Mouse (Mus musculus) splenic B cell, adult 2 months (primary cell): ENCODE results near the gene Ing2.

Experiments
- DNase-seq: peaks from one replicate; pipeline ENCODE4 v3.0.0-alpha.2; 2011; ENCODE audit warnings: low read depth, low spot score
- H3K27me3 ChIP-seq: 2 replicates; pipeline ENCODE4 v1.6.1; 2012; ENCODE audit warnings: mild to moderate bottlenecking, low read length, moderate library complexity, mixed read lengths; ENCODE audit not compliant: control insufficient read depth, poor library complexity, insufficient read depth, severe bottlenecking
- H3K36me3 ChIP-seq: 2 replicates; pipeline ENCODE4 v1.6.1; 2012; ENCODE audit warnings: mild to moderate bottlenecking, low read length, moderate library complexity, mixed read lengths; ENCODE audit not compliant: control insufficient read depth, poor library complexity, insufficient read depth, severe bottlenecking

Gene Ing2

DNA sequence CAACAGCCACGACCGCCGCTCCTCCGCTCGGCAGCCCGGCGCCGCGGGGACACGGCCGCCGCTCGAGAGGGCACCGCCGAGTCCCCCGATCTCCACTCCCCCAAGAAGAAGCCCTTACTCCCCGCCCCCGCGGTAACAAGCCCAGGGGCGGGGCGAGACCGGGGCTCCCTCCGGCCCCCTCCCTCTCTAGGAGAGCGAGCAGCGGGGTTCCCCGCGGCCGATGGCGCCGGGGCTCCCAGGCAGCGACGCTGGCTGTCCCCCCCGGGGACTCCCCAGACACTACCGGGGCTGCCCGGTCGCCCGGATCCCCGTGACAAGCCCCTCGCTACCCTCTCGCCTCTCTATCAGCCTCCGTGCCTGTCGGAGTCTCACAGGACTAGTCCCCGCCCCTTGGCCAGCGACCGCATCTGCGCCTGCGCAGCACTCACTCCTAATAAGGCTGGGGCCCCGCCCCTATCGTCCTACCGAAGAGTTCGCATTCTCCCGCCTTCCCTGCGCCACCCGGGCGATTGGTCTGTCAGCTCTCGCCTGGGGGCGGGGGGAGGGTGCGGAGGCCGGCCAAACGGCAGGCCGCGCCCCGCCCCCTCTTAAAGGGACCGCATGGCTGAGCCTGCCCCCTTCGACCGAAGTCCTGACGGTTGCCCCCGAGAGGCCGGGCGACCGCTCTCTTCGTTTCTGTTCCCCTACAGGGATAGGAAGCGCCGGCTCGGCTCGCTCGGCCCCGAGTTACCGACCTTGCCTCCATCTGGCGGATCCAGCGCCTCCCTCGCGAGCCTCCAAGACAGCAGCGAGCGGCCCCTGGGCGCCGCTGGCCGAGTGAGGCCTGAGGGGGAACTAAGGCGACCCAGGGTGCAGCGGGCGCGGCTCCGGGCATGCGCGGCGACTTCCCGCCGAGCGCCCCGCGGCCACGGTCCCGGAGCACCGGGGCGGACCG lies at the start of gene Ing2:
TSS of gene Ing2 (minus strand) at position 780 of the 934 bp plus-strand sequence.
- DNase-seq, result peak; percentile 100
- 0 out of 2 replicates have a peak, but pooled peaks cover 1% of the 10 kb centered on the region for H3K36me3 ChIP-seq
- H3K27me3 ChIP-seq, result no peaks in the 10 kb centered on the region

DNA sequence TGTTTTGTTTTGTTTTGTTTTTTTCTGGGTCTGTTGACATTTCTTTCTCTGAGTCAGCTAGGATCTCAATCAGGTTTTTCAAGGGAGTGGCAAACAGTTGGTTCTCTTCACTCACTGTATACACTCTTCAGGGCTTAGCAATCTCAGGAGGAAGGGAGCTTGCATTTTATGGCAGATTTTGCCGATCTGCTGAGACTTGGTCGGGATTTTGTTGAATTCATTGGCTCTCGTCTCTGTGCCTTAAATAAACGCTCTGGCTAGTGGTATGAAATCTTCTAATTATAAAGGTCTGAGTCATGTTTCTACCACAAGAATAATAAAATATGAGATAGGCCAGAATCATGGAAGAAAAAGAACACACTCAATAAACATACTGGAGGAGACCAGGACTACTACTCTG lies 46.3 kb upstream of the Ing2 start:
- Histone ChIP-seq H3K36me3 (no peaks in the 10 kb centered on the region), H3K27me3 (no peaks in the 10 kb centered on the region)
- no peak for DNase-seq

DNA sequence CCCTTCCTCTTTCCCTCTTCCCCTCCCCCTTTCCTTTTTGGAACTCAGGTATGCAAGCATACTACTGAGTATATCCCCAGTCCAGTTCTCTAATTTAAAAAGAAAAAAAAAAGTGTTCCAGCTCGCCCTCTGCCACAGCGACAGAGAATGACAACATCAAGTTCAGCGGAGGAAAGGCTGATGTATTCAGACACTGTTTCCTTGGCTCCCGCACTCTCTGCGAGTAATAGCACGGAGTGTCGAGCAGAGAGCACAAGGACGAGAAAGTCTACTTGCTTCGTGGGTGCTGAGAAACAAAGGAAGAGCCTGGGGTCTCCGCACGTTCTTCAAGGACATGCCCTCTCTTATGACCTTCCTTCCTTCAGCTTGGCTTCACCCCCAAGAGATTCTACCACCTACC lies 43.3 kb upstream of the Ing2 start:
- H3K36me3 ChIP-seq, result no peaks in the 10 kb centered on the region
- no peaks in the 10 kb centered on the region for H3K27me3 ChIP-seq
- no peak for DNase-seq

DNA sequence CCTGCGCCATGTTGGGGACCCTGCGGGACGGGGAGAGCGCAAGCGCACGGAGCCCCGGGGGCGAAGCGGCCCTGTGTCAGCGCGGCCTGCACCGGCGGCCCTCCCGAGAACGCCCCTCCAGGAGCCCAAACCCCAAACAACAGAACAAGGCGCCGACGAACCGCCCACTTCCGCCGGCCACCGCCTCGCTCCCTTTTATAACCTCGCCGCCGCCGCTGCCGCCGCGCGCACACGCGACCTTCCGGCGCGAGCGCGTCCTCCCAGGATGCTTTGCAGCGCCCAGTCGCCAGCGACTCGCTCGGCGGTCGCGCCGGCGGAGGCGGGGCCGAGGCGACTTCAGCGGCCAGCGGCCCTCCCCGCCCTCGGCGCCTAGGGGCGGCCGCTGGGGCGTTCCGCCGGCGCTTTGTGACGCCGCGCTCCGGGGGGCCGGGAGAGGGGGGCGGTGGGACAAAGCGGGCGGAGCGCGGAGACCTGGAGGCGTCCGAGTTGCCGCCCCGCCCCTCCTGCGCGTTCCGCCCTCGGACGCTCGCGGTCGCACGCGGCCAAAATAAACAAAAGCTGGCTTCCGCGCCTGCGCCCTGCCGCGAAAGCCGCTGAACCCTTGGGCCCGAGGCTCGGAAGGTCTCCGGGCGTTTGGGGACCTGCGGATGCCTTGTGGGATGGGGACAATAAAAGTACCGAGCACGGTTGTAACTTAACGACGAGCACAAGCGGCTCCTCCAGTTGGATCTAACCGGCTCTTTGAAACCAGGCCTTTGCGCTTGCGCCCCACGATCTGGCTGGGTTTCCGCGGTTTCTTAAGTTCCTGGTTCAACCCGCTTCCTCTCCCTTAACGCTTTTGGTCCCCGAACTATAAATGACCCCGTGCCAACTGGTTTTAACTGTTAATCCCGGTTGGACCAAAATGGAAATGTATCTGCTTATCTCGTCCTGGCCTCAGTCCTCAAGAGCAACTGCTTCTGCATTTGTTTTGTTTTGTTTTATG lies 38.7 kb upstream of the Ing2 start, which contains the start of gene Cdkn2aip:
TSS of gene Cdkn2aip (minus strand) at position 172 of the 985 bp plus-strand sequence.
- peak; percentile 98 for DNase-seq
- no peaks in the 10 kb centered on the region for H3K36me3 ChIP-seq
- no peaks in the 10 kb centered on the region for H3K27me3 ChIP-seq

DNA sequence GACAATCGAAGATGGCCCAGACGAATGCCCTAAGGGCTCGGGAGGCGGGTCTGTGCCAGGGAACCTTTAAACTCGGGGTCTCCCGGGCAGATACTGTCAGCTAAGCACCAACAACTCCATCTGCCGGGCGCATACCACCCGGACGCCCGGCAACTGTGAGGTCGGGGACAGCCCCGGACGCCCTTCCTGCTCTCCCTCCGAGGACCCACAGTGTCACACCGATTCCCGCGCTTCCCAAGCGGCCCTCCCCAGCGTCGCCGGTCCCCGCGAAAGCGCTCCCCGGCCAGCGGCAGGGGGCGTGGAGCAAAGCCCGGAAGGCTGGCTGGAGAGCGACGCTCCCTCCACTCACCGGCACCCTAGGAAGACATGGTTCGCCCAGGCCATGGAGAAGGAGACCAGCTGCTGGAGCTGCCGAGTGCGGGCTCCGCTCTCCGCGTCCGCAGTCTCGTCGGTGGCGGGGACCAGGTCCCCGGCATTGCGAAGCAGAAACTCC lies 37.9 kb upstream of the Ing2 start:
- H3K27me3 ChIP-seq, result no peaks in the 10 kb centered on the region
- H3K36me3 ChIP-seq, result no peaks in the 10 kb centered on the region; the same call in 1 of the 2 replicates
- DNase-seq, result peak; percentile 56

DNA sequence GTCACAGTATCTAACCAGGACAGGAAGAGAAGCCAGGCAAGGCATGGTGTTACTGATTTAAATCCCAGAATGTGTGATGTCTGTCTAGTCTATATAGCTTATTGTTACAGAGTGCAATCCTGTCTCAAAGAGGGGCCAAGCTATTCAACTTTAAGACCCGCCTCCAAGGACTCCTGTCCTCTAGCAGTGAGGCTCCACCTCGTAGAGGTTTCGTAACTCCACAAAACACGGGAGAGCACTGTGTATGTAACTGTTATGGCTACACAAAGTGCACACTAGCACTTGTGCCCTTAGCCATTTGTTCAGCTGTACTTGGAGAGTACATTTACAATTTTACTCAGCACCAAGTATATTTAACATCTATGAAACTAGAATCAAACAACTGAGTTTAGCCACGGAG lies 32.8 kb upstream of the Ing2 start:
- Histone ChIP-seq H3K27me3 (no peaks in the 10 kb centered on the region), H3K36me3 (no peaks in the 10 kb centered on the region; the same call in 1 of the 2 replicates)
- DNase-seq, result no peak

DNA sequence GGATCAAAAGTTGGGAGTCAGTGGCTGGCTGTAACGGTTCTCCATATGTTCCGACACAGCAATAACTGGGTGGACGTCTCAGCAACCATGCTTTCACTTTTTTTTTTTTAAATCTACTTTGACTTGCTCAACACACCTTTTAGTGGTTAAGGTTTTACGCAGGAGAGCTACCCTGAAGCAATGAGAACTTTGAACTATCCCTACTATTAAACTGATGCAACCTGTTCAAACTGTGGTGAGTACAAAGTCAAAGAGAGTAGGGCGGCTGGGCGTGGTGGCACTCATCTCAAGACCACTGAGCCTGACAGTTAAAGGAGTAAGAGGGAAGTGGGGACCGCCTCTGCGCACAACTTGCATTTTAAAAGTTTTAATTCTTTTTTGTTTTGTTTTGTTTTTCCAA lies 31.4 kb upstream of the Ing2 start:
- Histone ChIP-seq H3K36me3 (no peaks in the 10 kb centered on the region; the same call in 1 of the 2 replicates), H3K27me3 (no peaks in the 10 kb centered on the region)
- no peak for DNase-seq

DNA sequence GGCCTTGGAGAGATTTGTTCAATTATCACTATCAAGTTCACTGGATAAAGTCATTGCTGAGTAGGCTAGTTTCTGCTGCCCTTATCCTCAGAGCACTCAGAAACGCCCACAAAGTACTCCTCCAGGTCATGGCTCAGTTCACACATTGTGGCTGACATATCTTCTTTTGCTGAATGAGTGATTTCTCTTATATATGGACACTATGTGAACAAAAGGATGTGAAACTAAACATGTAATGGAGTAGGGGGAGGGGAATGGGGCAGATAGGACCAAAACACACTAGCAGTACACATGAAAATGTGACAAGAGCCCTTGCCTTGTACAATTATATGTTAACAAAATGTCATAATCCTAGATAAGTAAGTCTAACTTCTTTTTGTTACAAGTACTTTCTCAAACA lies 27.0 kb upstream of the Ing2 start:
- Histone ChIP-seq H3K27me3 (no peaks in the 10 kb centered on the region), H3K36me3 (no peaks in the 10 kb centered on the region)
- peak; percentile 64 for DNase-seq

DNA sequence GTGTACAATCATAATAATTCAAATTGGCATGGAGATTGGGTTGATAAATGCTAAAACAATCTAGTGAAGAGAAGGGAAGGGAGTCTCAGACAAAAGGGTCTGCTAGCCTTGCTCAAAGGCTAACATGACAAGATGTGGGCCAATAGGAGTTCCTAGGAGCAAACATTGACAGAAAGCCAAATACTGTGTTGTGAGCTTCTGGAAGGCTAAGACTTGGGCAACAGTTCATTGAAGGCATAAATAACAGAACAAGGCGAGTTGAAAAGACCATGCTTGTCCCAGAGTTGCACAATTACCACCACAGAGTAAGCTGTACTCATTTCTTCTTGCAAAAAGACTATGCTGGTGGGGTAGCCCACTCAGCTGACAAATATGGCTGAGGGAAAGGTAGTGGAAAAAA lies 22.3 kb upstream of the Ing2 start:
- no peaks in the 10 kb centered on the region for H3K36me3 ChIP-seq
- no peaks in the 10 kb centered on the region for H3K27me3 ChIP-seq
- DNase-seq, result no peak

DNA sequence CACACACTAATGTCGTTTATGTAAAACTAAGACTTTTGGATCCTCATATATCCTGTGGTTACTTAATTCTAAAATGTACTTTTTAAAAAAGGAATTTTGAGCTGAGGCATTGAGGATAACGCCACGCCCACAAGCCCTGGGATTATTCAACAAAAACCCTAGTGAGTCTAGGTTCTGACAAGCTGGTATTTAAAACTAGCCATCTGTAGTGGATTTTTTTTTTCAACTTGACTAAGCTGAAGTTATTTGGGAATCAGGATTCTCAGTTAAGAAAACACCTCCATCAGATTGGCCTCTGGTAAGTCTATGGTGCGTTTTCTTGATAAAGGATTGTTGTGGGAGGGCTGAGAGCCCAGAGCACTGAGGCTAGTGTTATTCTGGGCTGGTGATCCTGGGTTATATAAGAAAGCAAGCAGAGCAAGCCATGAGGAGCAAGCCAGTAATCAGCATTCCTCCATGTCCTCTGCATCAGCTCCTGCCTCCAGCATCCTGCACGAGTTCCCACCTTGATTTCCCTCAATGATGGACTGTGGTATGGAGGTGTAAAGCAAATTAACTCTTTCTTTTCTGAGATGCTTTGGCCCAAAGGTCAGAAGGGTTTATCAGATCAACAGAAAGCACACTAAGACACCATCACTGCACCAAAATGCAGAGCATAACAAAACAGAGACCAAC lies 20.2 kb upstream of the Ing2 start:
- H3K27me3 ChIP-seq, result no peaks in the 10 kb centered on the region; the same call in 1 of the 2 replicates
- DNase-seq, result no peak

DNA sequence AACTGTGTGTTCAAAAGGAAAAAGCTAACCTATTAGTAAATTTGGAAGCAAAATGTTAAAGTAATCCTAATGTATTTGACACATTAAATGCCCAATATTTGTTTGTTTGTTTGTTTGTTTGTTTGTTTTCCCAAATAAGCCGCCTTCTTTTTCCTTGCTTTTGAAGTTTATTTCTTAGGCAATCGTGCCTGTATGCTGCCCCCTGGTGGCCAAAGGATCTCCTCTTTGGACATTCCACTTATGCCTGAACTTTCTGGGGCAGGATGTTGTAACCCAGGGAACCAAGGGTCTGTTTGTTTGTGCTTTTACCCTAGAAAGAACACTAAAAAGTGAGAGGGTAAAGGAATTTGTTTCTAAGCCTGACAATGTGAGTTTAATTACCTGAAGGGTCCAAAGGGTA lies 17.8 kb upstream of the Ing2 start:
- no peaks in the 10 kb centered on the region; the same call in 1 of the 2 replicates for H3K27me3 ChIP-seq
- DNase-seq, result peak; percentile 79
- H3K36me3 ChIP-seq, result no peaks in the 10 kb centered on the region

More for the DNA sequence above, 20.2 kb upstream of the Ing2 start:
- no peaks in the 10 kb centered on the region for H3K36me3 ChIP-seq

DNA sequence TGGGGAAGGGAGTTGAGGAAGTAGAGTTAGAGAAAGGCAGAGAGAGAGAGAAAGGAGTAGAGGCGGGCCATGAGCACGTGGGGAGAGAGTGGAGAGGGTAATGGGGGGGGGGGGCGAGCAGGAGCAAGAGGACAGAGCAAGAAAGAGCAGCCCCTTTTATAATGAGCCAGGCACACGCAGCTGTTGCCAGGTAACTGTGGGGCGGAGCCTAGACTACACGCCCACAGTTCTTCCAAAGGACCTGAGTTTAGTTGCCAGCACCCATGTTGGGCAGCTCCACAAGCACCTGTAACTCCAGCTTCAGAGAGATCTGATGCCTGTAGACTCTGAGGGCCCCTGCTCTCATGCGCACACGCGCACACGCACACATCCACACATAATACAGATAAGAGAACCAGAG lies 16.5 kb upstream of the Ing2 start:
- no peak for DNase-seq
- Histone ChIP-seq H3K27me3 (no peaks in the 10 kb centered on the region; the same call in 1 of the 2 replicates), H3K36me3 (no peaks in the 10 kb centered on the region)

DNA sequence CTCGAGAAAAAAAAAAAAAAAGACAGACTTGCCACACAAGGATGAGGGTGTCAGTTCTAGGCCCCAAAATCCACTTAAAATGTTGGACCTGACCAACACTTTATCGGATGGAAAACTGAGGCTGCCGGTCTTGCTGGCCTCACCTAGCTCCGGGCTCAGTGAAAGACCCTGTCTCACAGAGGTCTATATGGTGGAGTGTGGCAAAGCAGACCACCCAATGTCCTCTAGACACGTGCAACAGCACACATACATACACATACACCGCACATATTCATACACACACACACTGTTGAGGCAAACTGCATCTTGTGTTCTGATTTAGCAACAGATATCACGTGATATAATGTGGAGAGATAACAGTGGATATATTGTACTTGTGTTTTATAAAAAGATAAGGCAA lies 15.9 kb upstream of the Ing2 start:
- no peaks in the 10 kb centered on the region; the same call in 1 of the 2 replicates for H3K27me3 ChIP-seq
- no peaks in the 10 kb centered on the region for H3K36me3 ChIP-seq
- no peak for DNase-seq

DNA sequence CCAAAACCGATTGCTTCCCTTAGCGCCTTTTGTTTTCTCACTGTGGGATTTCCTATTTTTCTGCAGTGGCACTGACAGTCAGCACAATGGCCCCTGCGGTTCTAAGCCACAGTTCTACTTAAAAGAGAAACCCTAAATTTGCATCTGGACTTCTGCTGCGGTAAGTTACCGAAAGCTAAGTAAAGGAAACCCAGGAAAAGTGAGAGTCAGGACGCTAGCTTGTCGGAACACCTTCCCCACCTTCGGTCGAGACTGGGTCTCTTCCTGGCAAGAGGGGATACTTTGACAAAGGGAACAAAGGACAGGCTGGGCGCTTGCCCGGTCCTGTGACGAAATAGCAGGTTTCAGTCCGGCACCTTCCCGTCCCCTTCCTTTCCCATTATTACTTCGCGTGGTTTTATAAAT lies 15.3 kb upstream of the Ing2 start:
- Histone ChIP-seq H3K27me3 (no peaks in the 10 kb centered on the region; the same call in 1 of the 2 replicates), H3K36me3 (no peaks in the 10 kb centered on the region)
- DNase-seq, result no peak
